Mouse (Mus musculus) NIH3T3 (cell line): ENCODE measurements around the gene Hfe.
"Not testable (repeated sequence)": the region's sequence is repeated elsewhere in the genome, so short reads cannot be mapped to it uniquely, and the experiment has no call there.

Experiments used
- DNase-seq: peaks from one replicate; pipeline ENCODE4 v3.0.0-alpha.2; 2012; ENCODE audit warnings: low read depth

The Hfe gene

GRCm38 (mm10) chr13:23744421-23745380 is 34.0 kb upstream of the Hfe start:
- DNase-seq: no peak

GRCm38 (mm10) chr13:23743963-23744362 is 33.3 kb upstream of the Hfe start:
- no peak for DNase-seq

- no peak for DNase-seq
These were observed 32.6 kb upstream of the Hfe start for GRCm38 (mm10) chr13:23743215-23743614.

- no peak for DNase-seq
These were observed 31.4 kb upstream of the Hfe start for GRCm38 (mm10) chr13:23742007-23742406.

- peak; percentile 23 for DNase-seq
These were observed 30.3 kb upstream of the Hfe start for GRCm38 (mm10) chr13:23740910-23741309.

- peak; percentile 38 for DNase-seq
These were observed 29.7 kb upstream of the Hfe start for GRCm38 (mm10) chr13:23740256-23740840.

- DNase-seq: no peak
These were observed 29.2 kb upstream of the Hfe start for GRCm38 (mm10) chr13:23739922-23740252.

GRCm38 (mm10) chr13:23739069-23739921 is 28.6 kb upstream of the Hfe start:
- peak; percentile 94 for DNase-seq

- DNase-seq: peak; percentile 95
These were observed 28.0 kb upstream of the Hfe start, which contains the start of gene Hist1h1c for GRCm38 (mm10) chr13:23738677-23739068. Gene Hist1h1c (plus strand): TSS chr13:23738808.

- peak; percentile 59 for DNase-seq
These were observed 27.4 kb upstream of the Hfe start for GRCm38 (mm10) chr13:23738041-23738440.

- no peak for DNase-seq
These were observed 26.4 kb upstream of the Hfe start for GRCm38 (mm10) chr13:23737091-23737490.

- peak; percentile 63 for DNase-seq
These were observed 21.6 kb upstream of the Hfe start for GRCm38 (mm10) chr13:23732156-23732804.

GRCm38 (mm10) chr13:23730479-23730878 is 19.8 kb upstream of the Hfe start:
- no peak for DNase-seq

- no peak for DNase-seq
These were observed 19.1 kb upstream of the Hfe start for GRCm38 (mm10) chr13:23729706-23730105.

- no peak for DNase-seq
These were observed 18.5 kb upstream of the Hfe start for GRCm38 (mm10) chr13:23729192-23729525.

GRCm38 (mm10) chr13:23728472-23729191 is 18.0 kb upstream of the Hfe start:
- DNase-seq: no peak

GRCm38 (mm10) chr13:23725213-23725612 is 14.6 kb upstream of the Hfe start:
- DNase-seq: no peak

GRCm38 (mm10) chr13:23724239-23724638 is 13.6 kb upstream of the Hfe start:
- DNase-seq: no peak

- not testable (repeated sequence) for DNase-seq
These were observed 7.1 kb upstream of the Hfe start for GRCm38 (mm10) chr13:23717593-23718245.

- DNase-seq: no peak
These were observed 6.5 kb upstream of the Hfe start for GRCm38 (mm10) chr13:23717176-23717575.
